Mouse (Mus musculus) neural tube, embryonic 15.5 days (tissue): ENCODE data around the gene Wdtc1. TPM values are rescaled to one million over a fixed set of nuclear protein-coding genes. Genes with fewer than 3 reads are reported as not detected.
A peak's percentile ranks its signal among the peaks of the same experiment; 100 is the strongest.

ENCODE experiments used
- ATAC-seq: fragments of 200-750 bp; cut with Nextera tagmentation; 2 replicates; pipeline ENCODE4 v1.8.0; 2017; ENCODE audit warnings: mild to moderate bottlenecking, moderate TSS enrichment, moderate library complexity; ENCODE audit not compliant: low FRiP score
- H3K27ac ChIP-seq: fragments of 300-500 bp; sonication (generic); replicated peaks from 2 replicates; pipeline ENCODE4 v1.5.1; 2015; ENCODE audit warnings: mild to moderate bottlenecking, inconsistent platforms
- H3K27me3 ChIP-seq: fragments of 300-500 bp; sonication (generic); replicated peaks from 2 replicates; pipeline ENCODE4 v1.6.1; 2015; ENCODE audit warnings: inconsistent platforms
- H3K36me3 ChIP-seq: fragments of 300-500 bp; sonication (generic); 2 replicates; pipeline ENCODE4 v1.6.1; 2015; ENCODE audit warnings: inconsistent platforms
- H3K4me1 ChIP-seq: fragments of 300-500 bp; sonication (generic); 2 replicates; pipeline ENCODE4 v1.6.1; 2015; ENCODE audit warnings: inconsistent platforms
- H3K4me2 ChIP-seq: fragments of 300-500 bp; sonication (generic); 2 replicates; pipeline ENCODE4 v1.6.1; 2015; ENCODE audit warnings: inconsistent platforms, mild to moderate bottlenecking, moderate library complexity
- H3K4me3 ChIP-seq: fragments of 300-500 bp; sonication (generic); replicated peaks from 2 replicates; pipeline ENCODE4 v1.5.1; 2015; ENCODE audit warnings: mild to moderate bottlenecking, inconsistent platforms
- H3K9ac ChIP-seq: fragments of 300-500 bp; sonication (generic); replicated peaks from 2 replicates; pipeline ENCODE4 v1.6.1; 2015; ENCODE audit warnings: mild to moderate bottlenecking, inconsistent platforms
- H3K9me3 ChIP-seq: fragments of 300-500 bp; sonication (generic); replicated peaks from 2 replicates; pipeline ENCODE4 v1.6.1; 2016; ENCODE audit warnings: inconsistent platforms
- WGBS: fragments of 180-500 bp; shearing (Covaris S2); methylation state at CpG from one replicate; pipeline ENCODE4 v1.1.7; 2015; ENCODE audit warnings: mixed read lengths; 5-methylcytosine and 5-hydroxymethylcytosine counted together
- polyA plus RNA-seq: library from polyadenylated mRNA; unstranded; fragments of >200 nt; fragmentation: Nextera tagmentation; extraction: Ambion mirVana; gene quantifications from 2 replicates; pipeline ENCODE4 v1.2.1, GENCODE M21; 2015

Gene Wdtc1
- polyA plus RNA-seq, 1 experiment from 2014 or later: 19.3 TPM

GRCm38 (mm10) chr4:133305825-133306224 is 47.5 kb downstream of the Wdtc1 start:
- no peaks in the 10 kb centered on the region for H3K27me3 ChIP-seq
- no peak for ATAC-seq
- H3K9ac ChIP-seq: no peak overlapping the region
- 92% methylated on average over 7 of the region's 7 CpGs for WGBS
- no peak overlapping the region for H3K4me3 ChIP-seq
- no peak overlapping the region for H3K4me2 ChIP-seq
- H3K4me1 ChIP-seq: no peaks in the 10 kb centered on the region
- no peak overlapping the region for H3K27ac ChIP-seq
- H3K9me3 ChIP-seq: no peaks in the 10 kb centered on the region
- peaks cover 32% of the 10 kb centered on the region for H3K36me3 ChIP-seq

DNA sequence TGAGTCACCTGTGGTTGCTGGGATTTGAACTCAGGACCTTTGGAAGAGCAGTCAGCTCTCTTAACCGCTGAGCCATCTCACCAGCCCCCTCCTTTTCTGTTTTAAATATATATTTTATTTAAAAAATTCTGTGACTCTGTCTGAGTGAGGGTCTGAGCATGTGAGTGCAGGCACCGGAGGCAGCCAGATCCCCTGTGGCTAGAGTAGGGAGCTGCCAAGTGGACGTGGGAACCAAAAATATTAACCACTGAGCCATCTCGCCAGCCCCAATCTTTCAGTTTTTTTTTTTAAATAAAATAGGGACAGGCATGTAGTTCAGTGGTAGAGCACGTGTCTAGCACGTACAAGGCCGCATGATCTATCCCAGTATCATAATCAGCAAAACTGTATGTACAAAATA is 48.5 kb downstream of the Wdtc1 start:
- Histone ChIP-seq H3K9me3 (no peaks in the 10 kb centered on the region), H3K4me1 (0 out of 2 replicates have a peak, but pooled peaks cover 1% of the 10 kb centered on the region), H3K27ac (no peak overlapping the region), H3K27me3 (no peaks in the 10 kb centered on the region), H3K4me2 (no peak overlapping the region), H3K36me3 (peaks cover 39% of the 10 kb centered on the region), H3K9ac (no peak overlapping the region), H3K4me3 (no peak overlapping the region)
- 94% methylated on average over 7 of the region's 7 CpGs for WGBS
- ATAC-seq: no peak

GRCm38 (mm10) chr4:133302668-133303067 is 50.6 kb downstream of the Wdtc1 start:
- H3K4me2 ChIP-seq: no peak overlapping the region
- no peak overlapping the region for H3K27ac ChIP-seq
- no peak overlapping the region for H3K9ac ChIP-seq
- H3K27me3 ChIP-seq: no peaks in the 10 kb centered on the region
- H3K36me3 ChIP-seq: peaks cover 30% of the 10 kb centered on the region
- peaks cover 22% of the 10 kb centered on the region for H3K4me1 ChIP-seq
- 88% methylated on average over 5 of the region's 5 CpGs for WGBS
- no peak overlapping the region for H3K4me3 ChIP-seq
- no peaks in the 10 kb centered on the region for H3K9me3 ChIP-seq
- no peak for ATAC-seq

GRCm38 (mm10) chr4:133301802-133302201 is 51.5 kb downstream of the Wdtc1 start:
- 23% methylated on average over 4 of the region's 4 CpGs for WGBS
- Histone ChIP-seq H3K36me3 (peaks cover 30% of the 10 kb centered on the region), H3K27me3 (no peaks in the 10 kb centered on the region), H3K4me3 (no peak overlapping the region), H3K27ac (no peak overlapping the region), H3K4me2 (no peak overlapping the region), H3K4me1 (peaks cover 26% of the 10 kb centered on the region), H3K9ac (no peak overlapping the region), H3K9me3 (no peaks in the 10 kb centered on the region)
- ATAC-seq: no peak

DNA sequence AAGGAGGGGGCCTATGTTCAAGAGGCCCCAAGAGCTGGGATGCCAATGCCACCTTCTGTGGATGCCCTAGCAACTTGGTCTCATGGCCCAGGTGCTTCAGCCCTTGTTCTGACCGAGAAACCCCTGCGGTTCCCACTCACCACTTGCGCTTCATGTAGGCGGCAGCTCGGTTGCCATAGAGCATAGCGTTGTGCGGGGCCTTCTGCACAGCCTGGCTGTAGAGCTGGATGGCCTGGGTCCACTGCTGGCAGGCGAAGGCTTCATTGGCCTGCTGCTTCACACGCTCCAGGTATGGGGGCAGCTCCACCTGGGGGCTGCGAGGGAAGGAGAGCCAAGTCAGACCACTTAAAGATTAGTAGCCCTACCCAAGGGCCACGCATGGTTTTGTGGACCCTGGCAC is 52.9 kb downstream of the Wdtc1 start:
- Histone ChIP-seq H3K27ac (no peak overlapping the region), H3K4me3 (no peak overlapping the region), H3K4me2 (no peak overlapping the region), H3K9me3 (no peaks in the 10 kb centered on the region), H3K4me1 (peaks cover 26% of the 10 kb centered on the region), H3K27me3 (no peaks in the 10 kb centered on the region), H3K9ac (no peak overlapping the region), H3K36me3 (peaks cover 34% of the 10 kb centered on the region)
- WGBS: 87% methylated on average over 11 of the region's 11 CpGs
- ATAC-seq: no peak

GRCm38 (mm10) chr4:133299701-133300100 is 53.6 kb downstream of the Wdtc1 start:
- peaks cover 26% of the 10 kb centered on the region for H3K4me1 ChIP-seq
- H3K27me3 ChIP-seq: no peaks in the 10 kb centered on the region; the same call in 1 of the 2 replicates
- peak overlapping the region; percentile 77 for H3K27ac ChIP-seq
- no peak for ATAC-seq
- no peak overlapping the region for H3K4me2 ChIP-seq
- 51% methylated on average over 5 of the region's 5 CpGs for WGBS
- H3K4me3 ChIP-seq: no peak overlapping the region
- H3K36me3 ChIP-seq: peaks cover 37% of the 10 kb centered on the region
- H3K9ac ChIP-seq: no peak overlapping the region
- no peaks in the 10 kb centered on the region for H3K9me3 ChIP-seq

DNA sequence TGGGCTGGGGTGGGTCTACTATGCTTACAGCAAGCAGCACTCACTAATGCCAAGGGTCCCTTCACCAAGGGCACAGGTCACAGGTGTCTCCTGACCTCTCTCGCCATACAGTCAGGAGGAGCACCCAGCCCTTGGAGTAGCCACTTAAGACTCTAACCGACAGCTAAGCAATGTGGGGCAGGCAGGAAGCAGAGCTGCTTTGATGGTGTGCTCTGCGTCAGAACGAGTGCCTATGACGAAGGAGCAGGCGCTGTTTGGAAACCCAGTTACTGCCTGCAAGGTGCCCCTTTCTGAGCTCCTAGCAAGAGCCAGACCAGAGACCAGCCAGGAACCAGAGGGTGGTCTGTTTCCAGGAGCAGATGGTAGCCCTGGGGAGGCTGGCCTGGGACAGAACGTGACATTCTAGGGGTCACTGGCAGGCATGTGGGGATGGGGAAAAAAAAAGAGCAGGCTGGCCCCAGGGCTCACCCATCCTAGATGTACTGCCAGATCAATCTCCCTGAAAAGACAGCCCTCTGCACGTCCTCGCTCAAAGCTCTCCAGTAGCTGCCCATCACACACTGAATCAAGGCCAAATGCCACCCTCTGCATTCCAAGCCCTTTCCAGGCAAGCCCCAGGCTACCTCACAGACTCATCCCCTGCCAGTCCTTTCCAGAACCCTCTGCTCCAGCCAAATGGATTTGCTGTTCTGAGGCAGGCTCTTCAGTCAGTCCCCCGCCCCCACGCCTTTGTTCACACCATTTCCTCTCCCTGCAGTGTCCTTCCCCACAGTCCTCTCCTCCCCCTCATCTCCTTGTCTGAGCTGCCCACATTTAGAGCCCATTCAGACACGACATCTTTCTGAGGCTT is 54.5 kb downstream of the Wdtc1 start:
- Histone ChIP-seq H3K4me3 (no peak overlapping the region), H3K27me3 (no peaks in the 10 kb centered on the region; the same call in 1 of the 2 replicates), H3K9me3 (no peaks in the 10 kb centered on the region), H3K36me3 (peaks cover 37% of the 10 kb centered on the region), H3K27ac (peak overlapping the region; percentile 77), H3K9ac (peak overlapping the region; percentile 32; the same call in 1 of the 2 replicates), H3K4me2 (no peak overlapping the region), H3K4me1 (peaks cover 27% of the 10 kb centered on the region)
- WGBS: 33% methylated on average over 12 of the region's 12 CpGs
- ATAC-seq: peak; percentile 32; the same call in 1 of the 2 replicates

GRCm38 (mm10) chr4:133297801-133298238 is 55.5 kb downstream of the Wdtc1 start:
- Histone ChIP-seq H3K9ac (0 out of 2 replicates have a peak overlapping the region, but pooled peaks have one; percentile 34), H3K4me3 (no peak overlapping the region), H3K4me2 (no peak overlapping the region), H3K4me1 (peaks cover 36% of the 10 kb centered on the region), H3K9me3 (no peaks in the 10 kb centered on the region), H3K36me3 (peaks cover 29% of the 10 kb centered on the region), H3K27me3 (no peaks in the 10 kb centered on the region; the same call in 1 of the 2 replicates), H3K27ac (peak overlapping the region; percentile 77)
- WGBS: 2% methylated on average over 5 of the region's 5 CpGs
- peak; percentile 74 for ATAC-seq

- Histone ChIP-seq H3K27me3 (no peaks in the 10 kb centered on the region; the same call in 1 of the 2 replicates), H3K9me3 (no peaks in the 10 kb centered on the region), H3K4me2 (no peak overlapping the region), H3K4me1 (peaks cover 41% of the 10 kb centered on the region), H3K9ac (0 out of 2 replicates have a peak overlapping the region, but pooled peaks have one; percentile 29), H3K4me3 (no peak overlapping the region), H3K36me3 (peaks cover 29% of the 10 kb centered on the region), H3K27ac (no peak overlapping the region)
- no peak for ATAC-seq
- WGBS: 70% methylated on average over 10 of the region's 10 CpGs
Observed at GRCm38 (mm10) chr4:133297360-133297759, 55.9 kb downstream of the Wdtc1 start.

GRCm38 (mm10) chr4:133294084-133294483 is 59.2 kb downstream of the Wdtc1 start:
- Histone ChIP-seq H3K9ac (no peak overlapping the region), H3K9me3 (no peaks in the 10 kb centered on the region), H3K36me3 (peaks cover 19% of the 10 kb centered on the region), H3K4me1 (peaks cover 33% of the 10 kb centered on the region), H3K4me2 (no peak overlapping the region), H3K27ac (no peak overlapping the region), H3K4me3 (no peak overlapping the region), H3K27me3 (no peaks in the 10 kb centered on the region; the same call in 1 of the 2 replicates)
- no peak for ATAC-seq
- 30% methylated on average over 11 of the region's 11 CpGs for WGBS

- no peak overlapping the region for H3K4me2 ChIP-seq
- no peak overlapping the region for H3K27ac ChIP-seq
- H3K36me3 ChIP-seq: peaks cover 19% of the 10 kb centered on the region
- H3K9me3 ChIP-seq: no peaks in the 10 kb centered on the region
- 17% methylated on average over 24 of the region's 24 CpGs for WGBS
- no peaks in the 10 kb centered on the region; the same call in 1 of the 2 replicates for H3K27me3 ChIP-seq
- no peak overlapping the region for H3K4me3 ChIP-seq
- peak overlapping the region; percentile 20; the same call in 1 of the 2 replicates for H3K9ac ChIP-seq
- H3K4me1 ChIP-seq: peaks cover 24% of the 10 kb centered on the region
- ATAC-seq: peak; percentile 42; the same call in 1 of the 2 replicates
Observed at GRCm38 (mm10) chr4:133292901-133293843, 60.1 kb downstream of the Wdtc1 start.
